In genomic region chr9:41474945-41475297, GRCm38 (mm10) we compare ENCODE assay signal across 8 mouse cellular contexts.
DNase-seq lines count a peak whose midpoint lies in the region; ATAC-seq and TF ChIP-seq lines count a peak whose summit lies in the region.

No protein-coding gene starts in this region.

- H3K4me2 ChIP-seq in forebrain, postnatal 0 days (ENCODE audit: low read depth), result peak overlapping the region; percentile 55
- H3K4me2 ChIP-seq in midbrain, embryonic 11.5 days, result peak overlapping the region; percentile 27; the same call in 1 of the 2 replicates

- H3K9ac ChIP-seq in forebrain, postnatal 0 days, result peak overlapping the region; percentile 47
- H3K9ac ChIP-seq in midbrain, embryonic 11.5 days (ENCODE audit: low read length), result peak overlapping the region; percentile 33; the same call in 1 of the 2 replicates

- no peak for TF ChIP-seq POLR2A in kidney, adult 2 months (IDR thresholded peaks at IDR 0.05; ENCODE audit: low read depth, low read length)
- no peak for TF ChIP-seq POLR2A in cortical plate, adult 2 months (IDR thresholded peaks at IDR 0.05; ENCODE audit: extremely low read depth, insufficient read depth, low read length)

- WGBS in kidney, adult 2 months, result 59% methylated on average over 6 of the region's 6 CpGs
- 50% methylated on average over 6 of the region's 6 CpGs for WGBS in forebrain, postnatal 0 days
- WGBS in midbrain, embryonic 11.5 days, result 64% methylated on average over 6 of the region's 6 CpGs

- H3K4me1 ChIP-seq in kidney, adult 2 months (ENCODE audit: control insufficient read depth, insufficient read depth, low read length), result no peaks in the 10 kb centered on the region
- H3K4me1 ChIP-seq in cortical plate, adult 2 months (ENCODE audit: control insufficient read depth, insufficient read depth, low read length), result peaks cover 4% of the 10 kb centered on the region; the same call in 1 of the 2 replicates
- H3K4me1 ChIP-seq in forebrain, postnatal 0 days (ENCODE audit: insufficient read depth), result peaks cover 17% of the 10 kb centered on the region
- peaks cover 13% of the 10 kb centered on the region; the same call in 1 of the 2 replicates for H3K4me1 ChIP-seq in midbrain, embryonic 11.5 days (ENCODE audit: control insufficient read depth, insufficient read depth, low read length)

- peak; percentile 38; the same call in 1 of the 2 replicates for ATAC-seq in forebrain, postnatal 0 days
- ATAC-seq in midbrain, embryonic 11.5 days (ENCODE audit: low FRiP score), result peak; percentile 62; the same call in 1 of the 2 replicates

- intact Hi-C loops in left cerebral cortex, postnatal 4 days (cut with DNase I), result loop anchor here (2.0 to 5.0 kb wide), 2 partner anchors 102 to 476 kb away; no protein-coding TSS in a partner anchor

- H3K9me3 ChIP-seq in forebrain, postnatal 0 days (ENCODE audit: low read length), result no peaks in the 10 kb centered on the region
- H3K9me3 ChIP-seq in midbrain, embryonic 11.5 days (ENCODE audit: control insufficient read depth, low read length), result no peaks in the 10 kb centered on the region

- H3K27ac ChIP-seq in kidney, adult 2 months (ENCODE audit: insufficient read depth, low read depth, low read length), result peak overlapping the region; percentile 42
- H3K27ac ChIP-seq in cortical plate, adult 2 months (ENCODE audit: insufficient read depth, low read length), result peak overlapping the region; percentile 72
- peak overlapping the region; percentile 81 for H3K27ac ChIP-seq in forebrain, postnatal 0 days (ENCODE audit: low read depth, low read length)
- peak overlapping the region; percentile 35; the same call in 1 of the 2 replicates for H3K27ac ChIP-seq in midbrain, embryonic 11.5 days (ENCODE audit: low read depth, low read length)

- no peaks in the 10 kb centered on the region for H3K36me3 ChIP-seq in kidney, adult 2 months (ENCODE audit: control insufficient read depth, insufficient read depth, low read length)
- H3K36me3 ChIP-seq in forebrain, postnatal 0 days (ENCODE audit: insufficient read depth), result no peaks in the 10 kb centered on the region
- H3K36me3 ChIP-seq in midbrain, embryonic 11.5 days (ENCODE audit: control insufficient read depth, insufficient read depth, low read length), result no peaks in the 10 kb centered on the region

- H3K4me3 ChIP-seq in kidney, adult 2 months (ENCODE audit: insufficient read depth, low read depth, low read length), result peak overlapping the region; percentile 37; the same call in 1 of the 2 replicates
- H3K4me3 ChIP-seq in cortical plate, adult 2 months (ENCODE audit: insufficient read depth, low read length), result peak overlapping the region; percentile 9; the same call in 1 of the 2 replicates
- H3K4me3 ChIP-seq in forebrain, postnatal 0 days (ENCODE audit: low read depth, low read length), result peak overlapping the region; percentile 22
- H3K4me3 ChIP-seq in midbrain, embryonic 11.5 days (ENCODE audit: low read depth, low read length), result 0 out of 2 replicates have a peak overlapping the region, but pooled peaks have one; percentile 5

- DNase-seq in kidney, adult 2 months, result no peak
- DNase-seq in kidney, adult 9 months, result no peak
- DNase-seq in forebrain, postnatal 0 days, result no peak
- no peak for DNase-seq in midbrain, embryonic 11.5 days (ENCODE audit: low spot score, missing footprints)
- no peak for DNase-seq in spleen, adult 12 weeks (ENCODE audit: low spot score)
- DNase-seq in left cerebral cortex, postnatal 4 days, result no peak
- DNase-seq in urinary bladder, postnatal 10 days (ENCODE audit: low spot score), result no peak

- TF ChIP-seq CTCF in kidney, adult 2 months (conservative IDR thresholded peaks at IDR 0.05; ENCODE audit: insufficient read depth, insufficient read length, low read depth, low read length), result no peak
- no peak for TF ChIP-seq CTCF in cortical plate, adult 2 months (IDR thresholded peaks at IDR 0.05; ENCODE audit: extremely low read depth, insufficient read depth, low read length)
- no peak for TF ChIP-seq CTCF in forebrain, postnatal 0 days (IDR thresholded peaks at IDR 0.05; ENCODE audit: low read depth)

- no peaks in the 10 kb centered on the region for H3K27me3 ChIP-seq in kidney, adult 2 months (replicated peaks; ENCODE audit: control insufficient read depth, insufficient read depth, low read length)
- H3K27me3 ChIP-seq in forebrain, postnatal 0 days (ENCODE audit: insufficient read depth, low read length), result no peaks in the 10 kb centered on the region
- H3K27me3 ChIP-seq in midbrain, embryonic 11.5 days (ENCODE audit: control insufficient read depth, insufficient read depth, low read length), result no peaks in the 10 kb centered on the region
